Comparison of ENCODE assay signal across 8 mouse cellular contexts in the genomic region with DNA sequence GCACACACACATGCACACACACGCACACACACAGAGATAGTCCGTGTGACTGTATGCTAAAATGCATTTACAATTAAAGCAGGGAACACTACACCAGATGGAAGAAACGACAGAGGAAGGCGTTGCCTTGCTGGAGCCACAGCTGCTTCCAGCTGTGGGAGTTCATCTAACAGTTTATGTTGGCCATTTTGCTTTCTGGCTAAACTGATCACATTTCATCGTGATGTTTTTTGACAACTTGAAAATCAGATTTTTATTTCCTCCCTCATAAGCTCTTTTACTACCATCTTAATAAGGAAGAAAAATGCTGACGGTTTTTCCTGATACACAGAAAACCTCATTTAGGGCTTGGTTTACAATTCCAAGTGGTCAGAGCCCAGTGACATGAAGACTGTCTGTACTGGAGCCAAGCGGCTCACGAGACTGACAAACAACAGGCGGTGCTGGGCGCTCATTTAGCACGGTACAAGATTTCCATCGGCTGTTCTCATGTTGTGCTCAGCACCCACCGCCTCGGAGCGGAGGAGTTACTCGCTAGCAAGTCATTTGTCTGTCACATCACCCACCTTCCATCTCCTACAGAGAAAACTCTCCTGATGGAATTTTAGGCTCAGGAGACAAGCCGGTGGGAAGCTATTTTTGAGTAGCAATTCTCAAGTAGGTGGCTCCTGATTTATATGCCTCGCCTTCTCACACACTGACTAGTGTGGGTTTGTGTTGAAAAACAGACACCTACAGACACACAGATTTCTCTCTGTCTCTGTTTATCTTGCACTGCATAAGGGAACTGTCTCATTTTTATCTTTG. TPM values are rescaled to one million over a fixed set of nuclear protein-coding genes. Genes with fewer than 3 reads are reported as not detected.
DNase-seq lines count a peak whose midpoint lies in the region; ATAC-seq lines count a peak whose summit lies in the region.

No protein-coding gene starts in this region.

- no peak for ATAC-seq in hindbrain, embryonic 13.5 days (ENCODE audit: low FRiP score)
- peak; percentile 46; the same call in 1 of the 2 replicates for ATAC-seq in neural tube, embryonic 15.5 days (ENCODE audit: low FRiP score)
- no peak for ATAC-seq in erythroblast, adult 5-6 weeks (replicated peaks; ENCODE audit: low FRiP score, poor library complexity, severe bottlenecking)

- DNase-seq in embryo, embryonic 11 days, result peak; percentile 48
- no peak for DNase-seq in embryo, embryonic 10.5 days (ENCODE audit: low spot score)
- DNase-seq in fibroblast of lung, adult 2 months (ENCODE audit: low read depth), result peak; percentile 45
- DNase-seq in left cerebral cortex, adult 9 months (ENCODE audit: low spot score in 2 of 2), result peak; percentile 84 to 85
- DNase-seq in adipocyte (ENCODE audit: low spot score), result no peak

- H3K27me3 ChIP-seq in hindbrain, embryonic 13.5 days, result no peaks in the 10 kb centered on the region
- no peaks in the 10 kb centered on the region for H3K27me3 ChIP-seq in neural tube, embryonic 15.5 days (replicated peaks)

- 41% methylated on average over 18 of the region's 18 CpGs for WGBS in hindbrain, embryonic 13.5 days
- 38% methylated on average over 18 of the region's 18 CpGs for WGBS in neural tube, embryonic 15.5 days

- no peaks in the 10 kb centered on the region for H3K36me3 ChIP-seq in hindbrain, embryonic 13.5 days
- H3K36me3 ChIP-seq in neural tube, embryonic 15.5 days, result no peaks in the 10 kb centered on the region

- H3K4me1 ChIP-seq in hindbrain, embryonic 13.5 days (replicated peaks), result peaks cover 54% of the 10 kb centered on the region
- H3K4me1 ChIP-seq in neural tube, embryonic 15.5 days, result peaks cover 48% of the 10 kb centered on the region

- no peak overlapping the region for H3K9ac ChIP-seq in hindbrain, embryonic 13.5 days
- no peak overlapping the region for H3K9ac ChIP-seq in neural tube, embryonic 15.5 days (replicated peaks)

- H3K4me3 ChIP-seq in hindbrain, embryonic 13.5 days, result no peak overlapping the region
- no peak overlapping the region for H3K4me3 ChIP-seq in neural tube, embryonic 15.5 days (replicated peaks)

- H3K27ac ChIP-seq in hindbrain, embryonic 13.5 days, result peak overlapping the region; percentile 78
- peak overlapping the region; percentile 74 for H3K27ac ChIP-seq in neural tube, embryonic 15.5 days (replicated peaks)

- H3K9me3 ChIP-seq in hindbrain, embryonic 13.5 days, result no peaks in the 10 kb centered on the region
- H3K9me3 ChIP-seq in neural tube, embryonic 15.5 days (replicated peaks), result no peaks in the 10 kb centered on the region

- H3K4me2 ChIP-seq in hindbrain, embryonic 13.5 days, result peak overlapping the region; percentile 15; the same call in 1 of the 2 replicates
- H3K4me2 ChIP-seq in neural tube, embryonic 15.5 days, result peak overlapping the region; percentile 34

RNA-seq across cellular contexts. Expression of a gene that starts 17.2 kb away (rescaled TPM):
- 8.6 TPM in 2 replicates for polyA plus RNA-seq in hindbrain, embryonic 13.5 days (2015; fragmentation: Nextera tagmentation; extraction: Ambion mirVana)
- polyA plus RNA-seq in neural tube, embryonic 15.5 days (2015; fragmentation: Nextera tagmentation; extraction: Ambion mirVana), result 3.8 and 9.4 TPM in 2 replicates
- total RNA-seq in erythroblast, adult 5-6 weeks (2015; ENCODE audit: low replicate concordance), result not detected in 2 replicates
- total RNA-seq in erythroblast, adult 5-6 weeks (2017; ENCODE audit: low replicate concordance), result 0.70 TPM in 1 of 2 replicates, not detected in the other

Comparison
In these comparisons a context has a peak if more than half of its experiments do, and no peak if none do; other contexts are left out.
1. DNase-seq: peak in embryo, embryonic 11 days (single experiment), fibroblast of lung, adult 2 months (single experiment) and left cerebral cortex, adult 9 months (2 of 2); none in embryo, embryonic 10.5 days (single experiment) and adipocyte (single experiment).